Mouse (Mus musculus): Measurements from ENCODE around the gene Strn4. TPM values are rescaled to one million over a fixed set of nuclear protein-coding genes. Genes with fewer than 3 reads are reported as not detected.

Gene Strn4
- polyA plus RNA-seq, 1 experiment from 2014 or later, result 87.1 TPM

DNA sequence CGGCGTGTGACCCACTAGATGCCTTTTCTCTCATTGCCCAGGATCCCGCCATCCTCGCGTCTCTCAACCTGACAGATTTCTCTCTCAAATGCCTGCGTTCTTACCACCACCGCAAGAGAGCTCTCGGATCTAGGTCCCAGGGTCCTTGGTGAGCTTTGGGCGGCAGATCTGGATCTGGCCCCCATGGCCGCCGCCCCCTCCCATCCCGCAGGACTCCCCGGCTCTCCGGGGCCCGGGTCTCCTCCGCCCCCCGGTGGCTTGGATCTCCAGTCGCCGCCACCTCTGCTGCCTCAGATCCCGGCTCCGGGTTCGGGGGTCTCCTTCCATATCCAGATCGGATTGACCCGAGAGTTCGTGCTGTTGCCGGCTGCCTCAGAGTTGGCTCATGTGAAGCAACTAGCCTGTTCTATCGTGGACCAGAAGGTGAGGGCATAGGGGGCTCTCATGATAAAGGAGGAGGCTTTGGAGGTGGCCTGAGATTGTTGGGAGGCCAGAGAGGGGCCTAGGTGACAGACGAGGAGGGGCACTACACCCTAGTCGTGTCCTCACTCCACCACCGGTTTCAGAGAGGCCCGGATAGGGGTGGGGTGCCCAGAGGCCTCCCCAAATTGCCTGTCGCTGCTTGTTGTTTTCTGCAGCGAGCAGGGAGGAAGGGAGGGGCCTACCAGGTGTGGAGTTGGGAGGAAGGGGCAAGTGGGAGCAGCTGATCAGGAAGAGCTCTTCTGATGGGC is 27.9 kb downstream of the Strn4 start:
- Histone ChIP-seq H3K9me3 (ENCODE audit: control insufficient read depth, low read length) (no peaks in the 10 kb centered on the region), H3K9ac (ENCODE audit: low read length) (peak overlapping the region; percentile 94), H3K4me3 (ENCODE audit: low read length) (peak overlapping the region; percentile 77), H3K27me3 (ENCODE audit: control insufficient read depth, insufficient read depth, low read depth, low read length) (no peaks in the 10 kb centered on the region), H3K27ac (ENCODE audit: low read length) (peak overlapping the region; percentile 94), H3K36me3 (ENCODE audit: control insufficient read depth, insufficient read depth, low read length) (peaks cover 18% of the 10 kb centered on the region), H3K4me2 (ENCODE audit: low read depth, low read length) (peak overlapping the region; percentile 100), H3K4me1 (replicated peaks; ENCODE audit: control insufficient read depth, insufficient read depth, low read length) (peaks cover 33% of the 10 kb centered on the region)
- no peak for ATAC-seq (ENCODE audit: low read depth)
- 1% methylated on average over 33 of the region's 33 CpGs for WGBS

DNA sequence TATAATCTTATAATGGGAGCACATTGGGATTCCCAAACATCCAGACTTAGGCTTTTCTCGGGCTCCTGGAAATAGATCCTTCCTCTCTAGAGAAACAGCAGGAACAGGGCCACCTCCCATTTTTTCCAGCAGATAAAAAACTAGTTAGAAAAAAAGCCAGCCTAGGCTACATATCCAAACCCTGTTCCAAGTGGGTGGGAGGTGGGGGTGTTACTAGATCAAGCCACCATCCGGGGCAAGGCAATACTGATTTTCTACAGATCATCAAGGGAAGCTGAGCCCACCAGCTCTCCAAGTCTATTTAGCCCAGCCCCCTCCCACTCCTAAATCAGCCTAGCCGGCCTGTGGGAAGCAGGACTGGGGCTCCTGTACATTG is 29.0 kb downstream of the Strn4 start:
- no peaks in the 10 kb centered on the region for H3K27me3 ChIP-seq (ENCODE audit: control insufficient read depth, insufficient read depth, low read depth, low read length)
- WGBS, result 42% methylated on average over 3 of the region's 3 CpGs
- H3K4me2 ChIP-seq (ENCODE audit: low read depth, low read length), result peak overlapping the region; percentile 100
- ATAC-seq (ENCODE audit: low read depth), result no peak
- H3K4me3 ChIP-seq (ENCODE audit: low read length), result peak overlapping the region; percentile 77
- no peaks in the 10 kb centered on the region for H3K9me3 ChIP-seq (ENCODE audit: control insufficient read depth, low read length)
- H3K27ac ChIP-seq (ENCODE audit: low read length), result peak overlapping the region; percentile 94
- peak overlapping the region; percentile 94 for H3K9ac ChIP-seq (ENCODE audit: low read length)
- H3K36me3 ChIP-seq (ENCODE audit: control insufficient read depth, insufficient read depth, low read length), result peaks cover 20% of the 10 kb centered on the region
- peaks cover 33% of the 10 kb centered on the region for H3K4me1 ChIP-seq (replicated peaks; ENCODE audit: control insufficient read depth, insufficient read depth, low read length)

DNA sequence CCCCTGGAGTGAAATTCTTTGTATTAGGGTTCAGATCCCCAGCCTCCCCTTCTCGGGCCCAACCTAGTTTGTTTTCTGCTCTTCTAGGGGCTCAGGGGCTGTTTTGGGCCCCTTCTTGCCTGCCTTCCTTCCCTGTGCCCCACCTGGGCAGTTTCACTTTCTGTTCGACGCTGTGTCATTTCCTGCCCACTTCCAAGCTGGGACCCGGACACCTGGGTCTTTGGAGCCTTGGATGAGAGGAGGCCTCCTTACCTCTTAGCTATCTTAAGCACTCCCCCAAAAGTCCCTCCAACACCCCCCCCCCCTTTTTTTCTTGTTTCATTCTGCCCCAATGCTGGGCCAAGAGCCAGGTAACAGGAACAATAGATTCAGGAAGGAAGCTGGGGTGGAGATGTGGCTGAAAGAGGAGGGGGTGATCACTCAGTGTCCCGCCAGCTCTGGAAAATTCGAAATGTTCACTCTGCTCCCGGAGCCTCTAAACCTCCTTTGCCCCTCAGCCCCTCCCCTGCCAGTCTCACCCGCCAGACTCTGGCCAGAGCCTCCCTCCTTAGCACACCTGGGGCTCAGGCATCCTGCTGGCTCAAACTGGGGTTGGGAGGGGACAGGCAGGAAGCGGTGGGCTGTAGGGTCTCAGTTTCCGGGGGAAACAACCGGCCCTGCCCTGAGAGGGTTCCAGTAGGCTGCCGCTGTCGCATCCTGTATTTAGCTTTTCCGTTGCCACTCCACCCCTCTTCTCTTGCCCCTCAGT is 29.6 kb downstream of the Strn4 start:
- H3K9ac ChIP-seq (ENCODE audit: low read length), result peak overlapping the region; percentile 94
- H3K27me3 ChIP-seq (ENCODE audit: control insufficient read depth, insufficient read depth, low read depth, low read length), result no peaks in the 10 kb centered on the region
- peak overlapping the region; percentile 100 for H3K4me2 ChIP-seq (ENCODE audit: low read depth, low read length)
- peak overlapping the region; percentile 77 for H3K4me3 ChIP-seq (ENCODE audit: low read length)
- no peaks in the 10 kb centered on the region for H3K9me3 ChIP-seq (ENCODE audit: control insufficient read depth, low read length)
- peak; percentile 37 for ATAC-seq (ENCODE audit: low read depth)
- WGBS, result 21% methylated on average over 14 of the region's 14 CpGs
- H3K27ac ChIP-seq (ENCODE audit: low read length), result peak overlapping the region; percentile 94
- peaks cover 23% of the 10 kb centered on the region for H3K36me3 ChIP-seq (ENCODE audit: control insufficient read depth, insufficient read depth, low read length)
- H3K4me1 ChIP-seq (replicated peaks; ENCODE audit: control insufficient read depth, insufficient read depth, low read length), result peaks cover 33% of the 10 kb centered on the region

DNA sequence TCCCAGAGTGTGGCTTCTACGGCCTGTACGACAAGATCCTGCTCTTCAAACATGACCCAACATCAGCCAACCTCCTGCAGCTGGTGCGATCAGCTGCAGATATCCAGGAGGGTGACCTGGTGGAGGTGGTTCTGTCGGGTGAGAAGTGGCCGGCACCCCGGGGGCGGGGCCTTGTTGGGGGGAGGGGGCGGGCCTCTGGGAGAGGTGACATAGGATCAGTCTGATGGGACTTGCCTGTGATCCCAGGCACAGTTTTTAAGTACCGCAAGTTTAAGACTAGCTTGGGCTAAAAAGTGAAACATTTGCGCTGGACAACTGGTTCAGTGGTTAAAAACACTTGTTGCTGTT is 30.1 kb downstream of the Strn4 start:
- Histone ChIP-seq H3K4me1 (replicated peaks; ENCODE audit: control insufficient read depth, insufficient read depth, low read length) (peaks cover 33% of the 10 kb centered on the region), H3K9ac (ENCODE audit: low read length) (peak overlapping the region; percentile 94), H3K9me3 (ENCODE audit: control insufficient read depth, low read length) (no peaks in the 10 kb centered on the region), H3K27ac (ENCODE audit: low read length) (peak overlapping the region; percentile 94), H3K4me3 (ENCODE audit: low read length) (peak overlapping the region; percentile 77), H3K36me3 (ENCODE audit: control insufficient read depth, insufficient read depth, low read length) (peaks cover 28% of the 10 kb centered on the region), H3K4me2 (ENCODE audit: low read depth, low read length) (peak overlapping the region; percentile 100), H3K27me3 (ENCODE audit: control insufficient read depth, insufficient read depth, low read depth, low read length) (no peaks in the 10 kb centered on the region)
- WGBS, result 30% methylated on average over 10 of the region's 10 CpGs
- ATAC-seq (ENCODE audit: low read depth), result no peak

DNA sequence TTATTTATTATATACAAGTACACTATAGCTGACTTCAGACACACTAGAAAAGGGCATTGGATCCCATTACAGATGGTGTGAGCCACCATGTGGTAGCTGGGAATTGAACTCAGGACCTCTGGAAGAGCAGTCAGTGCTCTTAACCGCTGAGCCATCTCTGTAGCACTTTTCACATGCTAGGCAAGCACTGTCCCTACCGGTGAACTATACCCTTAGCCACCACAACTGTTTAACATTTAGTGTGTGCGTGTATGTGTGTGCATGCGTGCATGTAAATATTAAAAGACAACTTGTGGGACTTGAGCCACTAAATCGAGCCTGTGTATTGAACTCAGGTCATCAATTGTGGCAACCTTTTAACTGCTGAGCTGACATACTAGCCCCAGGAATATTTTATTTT is 31.1 kb downstream of the Strn4 start:
- Histone ChIP-seq H3K27ac (ENCODE audit: low read length) (no peak overlapping the region), H3K4me2 (ENCODE audit: low read depth, low read length) (no peak overlapping the region), H3K4me1 (replicated peaks; ENCODE audit: control insufficient read depth, insufficient read depth, low read length) (peaks cover 27% of the 10 kb centered on the region), H3K36me3 (ENCODE audit: control insufficient read depth, insufficient read depth, low read length) (peaks cover 30% of the 10 kb centered on the region), H3K27me3 (ENCODE audit: control insufficient read depth, insufficient read depth, low read depth, low read length) (no peaks in the 10 kb centered on the region), H3K9me3 (ENCODE audit: control insufficient read depth, low read length) (no peaks in the 10 kb centered on the region), H3K9ac (ENCODE audit: low read length) (no peak overlapping the region), H3K4me3 (ENCODE audit: low read length) (no peak overlapping the region)
- ATAC-seq (ENCODE audit: low read depth), result no peak
- 91% methylated on average over 5 of the region's 5 CpGs for WGBS

DNA sequence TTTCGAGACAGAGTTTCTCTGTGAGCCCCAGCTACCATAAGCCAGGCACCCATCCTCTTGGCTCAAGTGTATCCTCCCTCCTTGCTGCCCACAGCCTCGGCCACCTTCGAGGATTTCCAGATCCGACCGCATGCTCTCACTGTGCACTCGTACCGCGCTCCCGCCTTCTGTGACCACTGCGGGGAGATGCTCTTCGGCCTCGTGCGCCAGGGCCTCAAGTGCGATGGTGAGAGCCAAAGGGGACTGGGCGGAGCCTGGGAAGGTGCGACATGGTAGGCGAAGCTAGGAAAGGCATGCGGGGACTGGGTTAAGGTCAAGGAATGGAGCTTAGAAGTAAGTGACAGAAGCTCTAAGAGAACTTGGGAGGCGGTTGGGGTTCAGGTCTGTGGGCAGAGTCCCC is 31.8 kb downstream of the Strn4 start:
- Histone ChIP-seq H3K27ac (ENCODE audit: low read length) (no peak overlapping the region), H3K4me3 (ENCODE audit: low read length) (no peak overlapping the region), H3K4me1 (replicated peaks; ENCODE audit: control insufficient read depth, insufficient read depth, low read length) (peaks cover 22% of the 10 kb centered on the region), H3K27me3 (ENCODE audit: control insufficient read depth, insufficient read depth, low read depth, low read length) (no peaks in the 10 kb centered on the region), H3K36me3 (ENCODE audit: control insufficient read depth, insufficient read depth, low read length) (peaks cover 33% of the 10 kb centered on the region), H3K9ac (ENCODE audit: low read length) (no peak overlapping the region), H3K4me2 (ENCODE audit: low read depth, low read length) (no peak overlapping the region), H3K9me3 (ENCODE audit: control insufficient read depth, low read length) (no peaks in the 10 kb centered on the region)
- 79% methylated on average over 19 of the region's 19 CpGs for WGBS
- no peak for ATAC-seq (ENCODE audit: low read depth)

DNA sequence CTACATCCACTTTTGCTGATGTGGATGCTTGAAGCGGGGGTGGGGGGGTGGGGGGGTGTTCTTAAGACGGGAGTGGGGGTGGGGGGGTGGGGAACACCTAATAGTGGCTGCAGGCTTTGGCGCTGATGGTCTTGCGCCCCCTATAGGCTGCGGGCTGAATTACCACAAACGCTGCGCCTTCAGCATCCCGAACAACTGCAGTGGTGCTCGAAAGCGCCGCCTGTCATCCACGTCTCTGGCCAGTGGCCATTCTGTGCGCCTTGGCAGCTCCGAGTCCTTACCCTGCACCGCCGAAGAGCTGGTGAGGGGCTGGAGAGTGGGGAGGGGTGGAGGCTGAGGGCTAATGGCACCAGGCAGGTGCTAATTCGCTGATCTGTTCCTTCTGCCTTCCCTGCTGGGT is 32.9 kb downstream of the Strn4 start:
- H3K4me2 ChIP-seq (ENCODE audit: low read depth, low read length), result no peak overlapping the region
- H3K9me3 ChIP-seq (ENCODE audit: control insufficient read depth, low read length), result no peaks in the 10 kb centered on the region
- no peaks in the 10 kb centered on the region for H3K27me3 ChIP-seq (ENCODE audit: control insufficient read depth, insufficient read depth, low read depth, low read length)
- H3K9ac ChIP-seq (ENCODE audit: low read length), result no peak overlapping the region
- no peak overlapping the region for H3K27ac ChIP-seq (ENCODE audit: low read length)
- 29% methylated on average over 16 of the region's 17 CpGs for WGBS
- ATAC-seq (ENCODE audit: low read depth), result no peak
- no peak overlapping the region for H3K4me3 ChIP-seq (ENCODE audit: low read length)
- peaks cover 38% of the 10 kb centered on the region for H3K36me3 ChIP-seq (ENCODE audit: control insufficient read depth, insufficient read depth, low read length)
- peaks cover 22% of the 10 kb centered on the region for H3K4me1 ChIP-seq (replicated peaks; ENCODE audit: control insufficient read depth, insufficient read depth, low read length)

DNA sequence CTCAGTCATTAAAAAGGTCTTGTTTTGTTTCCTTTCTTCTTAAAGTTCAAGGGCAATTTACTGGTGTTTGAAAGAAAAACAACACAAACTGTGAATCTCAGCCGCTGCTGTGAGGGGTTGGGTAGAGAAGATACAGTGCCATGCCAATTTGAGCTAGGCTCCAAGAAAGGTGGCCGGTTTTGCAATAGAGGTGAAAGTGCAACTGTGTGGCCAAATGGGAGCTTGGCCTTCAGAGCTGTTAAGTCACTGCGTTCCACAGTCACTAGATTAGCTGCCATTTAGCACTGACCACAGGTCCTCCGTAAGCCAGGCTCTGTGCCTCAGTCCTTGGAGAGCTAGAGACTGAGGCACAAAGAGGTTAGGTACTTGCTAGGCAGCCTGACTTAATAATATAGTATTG is 35.9 kb downstream of the Strn4 start:
- WGBS, result 88% methylated on average over 4 of the region's 4 CpGs

DNA sequence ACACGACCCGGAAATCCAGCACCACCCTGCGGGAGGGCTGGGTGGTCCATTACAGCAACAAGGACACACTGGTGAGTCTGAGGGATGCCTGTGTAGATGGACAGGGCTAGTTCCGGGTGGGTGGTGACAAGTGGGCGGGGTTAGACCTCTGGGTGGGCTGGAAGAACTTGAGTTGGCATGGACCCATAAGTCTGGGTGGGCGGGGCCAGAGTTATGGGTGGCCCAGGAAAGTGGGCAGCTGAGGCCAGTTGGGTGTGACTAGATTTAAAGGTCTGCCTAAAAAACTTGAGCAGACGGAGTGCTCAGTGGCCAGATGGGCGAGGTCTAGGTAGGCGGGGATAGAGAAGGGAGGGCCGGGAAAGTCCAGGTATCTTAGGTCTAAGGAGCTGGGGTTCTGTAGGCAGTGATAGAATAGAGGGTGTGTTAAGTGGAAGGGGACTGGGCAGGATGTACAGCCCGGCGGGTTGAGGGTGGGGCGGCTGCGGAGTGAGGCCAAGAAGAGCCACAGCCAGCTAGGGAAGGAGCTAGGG is 37.7 kb downstream of the Strn4 start:
- peak; percentile 56 for ATAC-seq (ENCODE audit: low read depth)
- H3K27ac ChIP-seq (ENCODE audit: low read length), result no peak overlapping the region
- WGBS, result 67% methylated on average over 14 of the region's 14 CpGs

More for the DNA sequence above, 35.9 kb downstream of the Strn4 start:
- Histone ChIP-seq H3K9ac (ENCODE audit: low read length) (no peak overlapping the region), H3K36me3 (ENCODE audit: control insufficient read depth, insufficient read depth, low read length) (peaks cover 63% of the 10 kb centered on the region), H3K27me3 (ENCODE audit: control insufficient read depth, insufficient read depth, low read depth, low read length) (no peaks in the 10 kb centered on the region), H3K9me3 (ENCODE audit: control insufficient read depth, low read length) (no peaks in the 10 kb centered on the region), H3K27ac (ENCODE audit: low read length) (no peak overlapping the region), H3K4me3 (ENCODE audit: low read length) (no peak overlapping the region), H3K4me1 (replicated peaks; ENCODE audit: control insufficient read depth, insufficient read depth, low read length) (no peaks in the 10 kb centered on the region), H3K4me2 (ENCODE audit: low read depth, low read length) (no peak overlapping the region)
- ATAC-seq (ENCODE audit: low read depth), result no peak

More for the DNA sequence above, 37.7 kb downstream of the Strn4 start:
- no peak overlapping the region for H3K4me2 ChIP-seq (ENCODE audit: low read depth, low read length)
- H3K4me3 ChIP-seq (ENCODE audit: low read length), result no peak overlapping the region
- no peak overlapping the region for H3K9ac ChIP-seq (ENCODE audit: low read length)
- peaks cover 60% of the 10 kb centered on the region for H3K36me3 ChIP-seq (ENCODE audit: control insufficient read depth, insufficient read depth, low read length)
- no peaks in the 10 kb centered on the region for H3K4me1 ChIP-seq (replicated peaks; ENCODE audit: control insufficient read depth, insufficient read depth, low read length)
- no peaks in the 10 kb centered on the region for H3K27me3 ChIP-seq (ENCODE audit: control insufficient read depth, insufficient read depth, low read depth, low read length)
- H3K9me3 ChIP-seq (ENCODE audit: control insufficient read depth, low read length), result no peaks in the 10 kb centered on the region
